Mouse (Mus musculus) MEL-GATA-1-ER (cell line): ENCODE results near the gene Spc24.

Source experiments
- DNase-seq: peaks from one replicate; pipeline ENCODE4 v3.0.0-alpha.2; 2012; ENCODE audit warnings: low read depth; ENCODE audit errors: extremely low read depth

Gene Spc24

DNA sequence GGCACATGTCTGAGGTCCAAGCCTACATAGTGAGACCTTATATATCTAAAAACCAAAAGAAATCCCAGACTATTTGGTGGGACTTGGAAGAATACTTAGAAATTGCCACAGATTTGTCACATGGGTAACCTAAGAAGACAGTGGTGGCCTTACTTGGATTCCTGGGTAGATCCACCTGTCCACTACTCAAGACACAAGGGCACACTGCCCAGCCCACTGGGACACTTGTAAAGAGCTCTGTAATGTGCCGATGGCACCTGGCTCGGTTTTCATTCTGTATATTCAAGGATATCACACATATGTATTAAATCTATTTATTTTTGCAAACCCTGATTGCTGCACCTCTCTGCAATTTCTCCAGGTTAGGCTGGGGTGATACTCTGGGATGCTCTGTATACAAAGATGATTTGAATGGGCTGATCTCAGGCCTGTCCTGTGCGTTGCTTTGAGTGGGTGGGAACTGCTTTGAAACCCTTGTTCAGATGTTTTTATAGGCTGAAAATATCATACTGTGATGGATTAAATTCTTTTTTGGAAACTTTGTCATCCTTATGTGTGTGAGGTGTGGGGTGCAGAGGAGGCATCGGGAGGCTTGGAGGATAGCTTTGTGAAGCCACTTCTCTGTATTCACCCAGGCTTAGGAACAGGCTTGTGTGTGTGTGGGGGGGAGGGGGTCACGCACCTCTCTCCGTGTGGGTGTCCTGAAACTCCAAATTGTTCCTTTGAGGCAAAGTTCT, 10.6 kb downstream of the Spc24 start:
- no peak for DNase-seq

DNA sequence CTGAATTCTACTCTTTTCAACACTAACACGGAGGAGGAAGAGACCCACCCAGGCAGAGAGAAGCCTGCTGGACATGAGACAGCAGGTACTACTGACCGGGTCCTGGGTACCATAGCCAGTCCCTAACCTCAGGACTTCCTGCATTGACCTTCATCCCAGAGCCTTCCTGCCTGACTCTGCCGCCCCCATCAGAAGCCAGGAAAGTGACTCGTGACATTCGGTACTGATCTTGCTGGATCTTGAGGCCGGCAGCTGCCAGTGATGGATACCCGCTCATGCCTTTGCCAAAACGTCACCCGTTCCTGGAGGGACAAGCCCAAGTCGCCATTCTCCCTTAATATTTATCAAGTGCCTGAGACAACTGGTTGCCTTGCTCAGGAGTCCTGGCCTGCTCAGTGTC, 11.6 kb downstream of the Spc24 start:
- no peak for DNase-seq

DNA sequence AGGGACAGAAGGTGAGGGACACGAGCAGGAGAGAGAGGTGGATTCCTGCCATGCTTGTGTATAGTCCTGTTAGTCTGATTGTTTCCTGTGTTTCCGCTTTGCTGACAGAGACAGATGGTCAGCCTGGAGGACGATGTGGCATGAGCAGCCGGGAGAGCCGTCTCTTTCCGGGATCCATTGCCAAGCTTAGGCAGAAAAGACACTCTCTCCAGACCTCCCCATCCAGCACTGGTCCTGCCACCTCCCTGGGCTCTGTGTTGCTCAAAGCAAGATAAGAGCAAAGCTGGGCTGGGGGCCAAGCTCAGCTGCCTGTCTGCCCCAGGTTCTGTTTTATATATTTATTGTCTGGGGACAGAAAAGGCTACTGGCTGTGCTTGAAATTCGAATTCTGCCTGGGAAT, 12.1 kb downstream of the Spc24 start:
- peak; percentile 74 for DNase-seq

DNA sequence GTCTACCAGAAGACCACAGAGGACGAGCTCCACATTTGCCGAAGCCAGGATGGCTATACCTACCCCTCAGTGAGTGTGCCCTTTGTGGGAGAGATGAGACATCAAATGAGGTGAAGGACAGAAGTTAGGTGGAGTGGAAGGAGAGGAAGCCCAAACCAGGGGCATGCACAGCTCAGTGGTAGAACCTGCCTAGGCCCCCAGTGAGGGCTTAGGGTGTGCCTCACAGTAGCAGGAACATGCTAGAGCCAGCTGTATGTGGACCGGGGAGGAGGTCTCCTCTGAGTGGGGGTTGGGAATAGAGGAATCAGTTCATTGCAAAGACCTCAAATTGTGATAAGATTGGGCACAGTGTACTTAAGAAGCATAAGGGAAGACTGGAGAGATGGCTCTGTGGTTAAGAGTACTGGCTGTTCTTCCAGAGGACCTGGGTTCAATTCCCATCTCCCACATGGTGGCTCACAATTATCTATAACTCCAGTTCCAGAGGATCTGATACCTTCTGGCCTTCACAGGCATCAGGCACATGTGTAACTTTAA, 12.8 kb downstream of the Spc24 start:
- DNase-seq: no peak

DNA sequence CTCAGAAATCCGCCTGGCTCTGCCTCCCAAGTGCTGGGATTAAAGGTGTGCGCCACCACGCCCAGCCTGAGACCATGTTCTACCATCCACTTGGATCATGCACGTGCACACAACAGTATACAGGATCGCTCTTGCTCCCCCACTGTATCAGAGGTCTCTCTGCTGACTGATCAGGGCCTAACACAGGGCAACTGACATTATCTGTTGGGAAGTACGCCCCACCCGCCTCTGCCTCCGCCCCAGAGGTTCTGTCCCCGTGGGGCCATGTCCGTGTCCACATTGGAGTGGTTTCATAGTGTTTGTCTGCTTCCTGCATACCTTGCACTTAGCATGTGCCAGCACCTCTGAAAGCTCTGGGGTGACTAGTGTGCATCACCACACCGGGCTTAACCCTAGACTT, 18.6 kb downstream of the Spc24 start:
- DNase-seq: no peak

DNA sequence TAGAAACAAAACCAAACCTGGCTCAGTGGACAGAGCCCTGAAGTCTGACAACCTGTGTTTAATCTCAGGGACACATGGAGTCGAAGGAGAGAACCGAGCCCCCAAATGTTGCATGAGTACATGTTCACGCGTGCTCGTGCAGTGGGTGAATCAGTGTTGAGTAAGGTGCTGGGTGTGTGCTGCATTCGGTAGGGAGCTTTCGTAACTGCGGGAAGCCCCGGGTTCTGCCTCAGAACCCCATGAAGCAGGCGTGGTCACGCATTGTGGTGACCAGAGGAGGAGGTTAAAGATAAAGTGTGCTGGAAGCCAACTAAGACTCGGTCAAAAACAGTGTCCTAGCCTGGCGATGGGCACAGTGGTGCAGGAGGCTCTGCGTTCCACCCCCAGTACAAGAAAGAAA, 19.7 kb downstream of the Spc24 start:
- no peak for DNase-seq

DNA sequence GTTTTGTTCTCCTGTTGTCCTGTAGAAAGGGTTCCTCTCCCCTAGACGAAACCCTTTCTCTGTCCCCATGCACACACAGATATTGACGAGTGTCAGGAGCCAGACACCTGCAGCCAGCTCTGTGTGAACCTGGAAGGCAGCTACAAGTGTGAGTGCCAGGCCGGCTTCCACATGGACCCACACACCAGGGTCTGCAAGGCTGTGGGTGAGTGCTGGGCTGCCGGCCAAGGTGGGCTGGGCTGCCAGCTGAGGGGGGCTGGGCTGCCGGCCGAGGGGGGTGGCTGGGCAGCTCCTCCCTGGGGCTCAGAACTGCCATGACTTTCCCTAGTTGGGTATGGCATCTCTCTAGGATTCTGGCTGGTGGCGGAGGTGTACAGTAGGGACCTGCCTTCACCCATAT, 21.3 kb downstream of the Spc24 start:
- no peak for DNase-seq

DNA sequence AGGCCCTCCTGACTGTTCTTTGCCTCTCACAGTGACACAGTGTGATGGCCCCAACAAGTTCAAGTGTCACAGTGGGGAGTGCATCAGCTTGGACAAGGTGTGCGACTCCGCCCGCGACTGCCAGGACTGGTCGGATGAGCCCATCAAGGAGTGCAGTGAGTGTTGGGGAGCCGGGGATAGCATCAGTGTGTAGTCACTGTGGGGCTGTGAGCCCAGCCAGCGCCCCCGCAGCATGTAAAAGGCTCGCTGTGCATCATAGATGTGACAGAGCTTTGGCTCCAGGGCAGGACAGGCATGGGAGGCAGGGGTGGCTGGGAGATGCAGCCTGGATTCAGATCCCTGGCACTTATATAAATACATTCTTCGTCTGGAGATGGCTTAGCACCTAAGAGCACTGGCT, 22.9 kb downstream of the Spc24 start:
- DNase-seq: no peak

DNA sequence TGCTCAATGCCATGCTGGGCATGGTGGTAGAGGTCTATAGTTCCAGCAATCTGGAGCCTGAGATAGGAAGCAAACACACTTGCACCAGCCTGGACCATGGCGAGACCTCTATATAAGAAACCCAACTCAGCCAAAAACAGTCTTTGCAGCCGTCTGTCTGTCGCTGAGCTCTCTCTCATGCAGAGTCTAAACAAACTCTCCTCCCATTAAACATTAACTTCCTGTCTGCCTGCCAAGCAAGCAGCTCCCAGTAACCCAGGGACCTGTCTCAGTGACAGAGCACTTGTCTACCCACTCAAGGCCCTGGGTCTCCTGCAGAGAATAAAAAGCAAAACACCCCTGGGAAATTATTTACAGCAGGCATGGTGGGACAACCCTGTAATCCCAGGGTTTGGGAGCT, 23.5 kb downstream of the Spc24 start:
- DNase-seq: no peak

DNA sequence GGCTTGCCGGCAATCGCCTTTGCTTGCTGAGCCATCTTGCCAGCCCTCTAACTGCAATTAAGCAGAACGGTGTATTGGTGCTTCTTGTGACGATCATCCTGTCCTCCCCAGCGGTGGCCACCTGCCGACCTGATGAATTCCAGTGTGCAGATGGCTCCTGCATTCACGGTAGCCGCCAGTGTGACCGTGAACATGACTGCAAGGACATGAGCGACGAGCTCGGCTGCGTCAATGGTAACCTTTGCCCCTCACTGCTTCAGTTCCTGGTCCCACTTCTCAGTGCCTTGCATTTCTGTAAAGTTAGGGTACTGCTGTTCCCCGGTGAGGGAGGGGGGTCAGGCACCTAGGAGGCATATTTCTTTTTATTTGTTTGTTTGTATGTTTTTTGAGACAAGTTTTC, 25.0 kb downstream of the Spc24 start:
- no peak for DNase-seq

DNA sequence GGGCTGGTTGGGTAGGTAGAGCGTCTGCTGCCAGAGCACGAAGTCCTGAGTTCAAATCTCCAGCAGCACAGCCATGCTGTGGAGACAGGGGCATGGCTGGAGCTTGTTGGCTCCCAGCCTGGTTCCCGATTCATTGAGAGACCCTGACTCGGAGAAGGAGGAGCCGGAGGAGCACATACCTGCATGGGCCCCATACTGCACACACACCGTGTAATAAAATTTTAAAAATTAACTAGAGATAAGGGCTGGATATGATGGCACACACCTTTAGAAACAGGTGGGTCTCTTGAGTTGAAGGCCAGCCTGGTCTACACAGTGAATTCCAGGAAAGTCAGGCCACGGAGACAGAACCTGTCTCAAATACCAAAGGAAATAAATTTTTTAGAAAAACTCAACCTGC, 26.1 kb downstream of the Spc24 start:
- DNase-seq: no peak

DNA sequence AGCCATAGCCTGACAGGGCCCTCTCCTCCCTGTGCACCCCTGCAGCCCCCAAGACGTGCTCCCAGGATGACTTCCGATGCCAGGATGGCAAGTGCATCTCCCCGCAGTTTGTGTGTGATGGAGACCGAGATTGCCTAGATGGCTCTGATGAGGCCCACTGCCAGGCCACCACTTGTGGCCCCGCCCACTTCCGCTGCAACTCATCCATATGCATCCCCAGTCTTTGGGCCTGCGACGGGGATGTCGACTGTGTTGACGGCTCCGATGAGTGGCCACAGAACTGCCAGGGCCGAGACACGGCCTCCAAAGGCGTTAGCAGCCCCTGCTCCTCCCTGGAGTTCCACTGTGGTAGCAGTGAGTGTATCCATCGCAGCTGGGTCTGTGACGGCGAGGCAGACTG, 26.7 kb downstream of the Spc24 start:
- DNase-seq: no peak

DNA sequence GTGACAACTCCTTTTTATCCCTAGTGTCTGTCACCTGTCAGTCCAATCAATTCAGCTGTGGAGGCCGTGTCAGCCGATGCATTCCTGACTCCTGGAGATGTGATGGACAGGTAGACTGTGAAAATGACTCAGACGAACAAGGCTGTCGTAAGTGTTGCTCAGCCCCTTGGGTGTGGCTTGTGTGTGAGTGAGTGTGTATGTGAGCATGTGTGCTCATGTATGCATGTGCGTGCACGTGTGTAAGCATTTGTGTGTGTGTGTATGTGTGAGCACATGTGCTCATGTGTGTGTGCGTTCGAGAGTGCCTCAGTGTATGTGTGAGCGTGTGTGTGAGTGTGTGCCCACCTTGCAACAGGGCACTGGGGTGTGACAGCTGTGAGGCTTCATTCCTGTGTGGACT, 27.8 kb downstream of the Spc24 start:
- DNase-seq: no peak

DNA sequence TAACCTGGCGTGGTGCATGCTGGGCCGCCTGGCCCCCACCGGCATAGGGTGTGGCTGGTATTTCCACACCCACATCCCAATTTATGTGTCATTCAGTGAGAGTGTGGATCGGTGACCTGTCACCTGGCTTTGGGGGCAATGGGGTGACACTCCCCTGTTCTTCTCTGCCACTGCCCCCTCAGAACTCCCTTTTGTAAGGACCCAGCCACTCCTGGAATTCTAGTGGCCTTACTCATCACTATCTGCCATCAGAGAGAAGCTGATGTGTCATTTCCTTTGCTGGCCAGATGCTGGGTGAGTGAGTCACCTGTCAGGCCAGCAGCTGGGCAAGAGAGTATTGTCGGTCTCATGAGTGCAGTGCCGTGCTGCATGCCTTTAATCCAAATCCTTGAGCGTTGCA, 30.8 kb downstream of the Spc24 start:
- DNase-seq: no peak

DNA sequence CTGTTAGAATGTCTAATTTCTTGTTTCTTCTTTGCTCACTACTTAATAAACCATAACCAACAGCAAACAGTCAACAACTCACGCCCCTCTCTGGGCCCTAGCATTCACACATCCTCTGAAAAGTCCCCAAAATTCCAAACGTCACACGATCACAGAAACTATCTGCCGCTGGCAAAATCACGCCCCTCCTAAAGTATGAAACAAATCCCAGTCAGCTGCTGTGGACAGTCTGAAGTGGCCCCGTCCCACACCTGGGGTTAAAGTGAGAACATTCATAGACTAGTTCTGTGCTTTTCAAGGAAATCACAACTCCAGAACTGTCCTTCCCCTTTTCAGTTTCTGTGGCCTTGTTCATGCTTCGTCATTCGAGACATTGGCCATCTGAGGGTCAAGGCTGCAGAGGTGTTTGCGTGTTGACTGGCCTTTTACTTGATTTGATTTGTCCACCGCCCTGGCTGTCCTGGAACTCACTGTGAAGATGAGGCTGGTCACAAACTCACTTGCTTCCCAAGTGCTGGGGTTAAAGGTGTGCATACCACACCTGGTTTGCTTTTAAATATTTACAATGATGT, 31.8 kb downstream of the Spc24 start:
- no peak for DNase-seq

DNA sequence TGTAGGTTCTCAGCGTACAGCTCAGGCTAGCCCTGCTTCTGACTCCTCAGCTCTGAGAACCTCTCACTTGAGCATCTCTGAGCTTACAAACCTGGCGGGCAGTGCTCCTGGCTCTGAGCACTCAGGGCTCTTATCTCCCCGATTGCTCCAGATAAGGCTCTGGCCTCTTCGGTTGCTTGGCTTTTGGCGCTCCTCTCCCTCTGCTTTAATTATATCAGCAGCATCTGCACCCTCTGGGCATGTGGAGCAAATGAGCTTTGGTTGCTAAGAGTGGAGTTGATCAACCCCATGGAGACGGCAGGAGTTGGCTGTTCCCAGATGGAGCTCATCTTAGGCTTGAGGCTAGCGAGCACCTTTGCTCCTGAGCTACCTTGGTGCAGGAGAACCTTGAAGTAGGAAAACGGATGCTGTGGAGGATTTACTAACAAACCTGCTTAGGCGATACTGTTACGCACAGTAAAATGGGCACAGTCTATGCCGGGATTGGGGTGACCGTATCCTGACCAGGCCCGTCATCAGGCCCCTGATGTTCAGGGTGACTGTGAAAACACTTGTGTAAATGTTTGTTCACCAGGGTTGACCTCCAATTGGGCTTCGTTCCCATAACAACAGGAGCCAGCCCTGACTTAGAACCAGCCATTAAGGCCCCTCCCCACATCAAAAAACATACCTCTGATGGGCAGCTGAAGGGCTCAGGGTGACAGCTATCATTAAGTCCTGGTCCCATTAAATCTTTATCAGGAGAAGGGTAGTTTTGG, 33.7 kb downstream of the Spc24 start:
- no peak for DNase-seq

DNA sequence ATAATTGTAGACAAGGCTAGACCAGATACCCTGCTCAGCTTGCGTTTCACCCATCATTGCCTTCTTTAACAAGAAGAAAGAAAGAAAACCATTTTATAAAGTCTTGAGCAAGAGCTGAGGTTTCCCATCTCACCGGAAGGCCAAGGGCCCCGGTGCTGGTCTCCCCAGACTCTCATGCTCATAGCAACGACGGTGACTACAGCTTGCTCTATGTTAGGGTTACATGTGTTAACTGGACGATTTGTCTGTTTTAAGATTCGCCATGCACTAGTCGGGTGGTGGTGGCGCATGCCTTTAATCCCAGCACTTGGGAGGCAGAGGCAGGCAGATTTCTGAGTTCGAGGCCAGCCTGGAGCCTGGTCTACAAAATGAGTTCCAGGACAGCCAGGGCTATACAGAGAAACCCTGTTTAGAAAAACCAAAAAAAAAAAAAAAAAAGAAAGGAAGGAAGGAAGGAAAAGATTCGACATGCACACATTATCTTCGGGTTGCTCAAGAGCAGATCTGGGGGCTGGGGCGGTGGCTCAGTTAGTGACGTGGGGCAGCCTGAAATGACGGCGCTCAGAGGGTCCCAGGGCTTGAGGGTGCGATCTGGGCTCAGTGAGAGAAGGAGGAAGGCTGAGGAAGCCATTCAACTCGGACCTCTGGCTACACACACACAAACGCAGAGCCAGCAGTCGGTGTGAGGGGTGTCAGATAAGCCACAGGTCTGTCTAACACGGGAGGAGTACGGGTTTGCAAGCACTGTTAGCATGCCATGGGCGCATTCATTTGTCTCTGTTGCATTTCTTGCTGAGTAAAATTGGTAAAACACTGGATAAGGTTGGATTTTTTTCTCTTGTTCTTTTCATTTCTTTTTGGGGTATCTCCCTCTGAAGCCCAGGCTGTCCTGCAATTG, 34.6 kb downstream of the Spc24 start:
- DNase-seq: peak; percentile 51

DNA sequence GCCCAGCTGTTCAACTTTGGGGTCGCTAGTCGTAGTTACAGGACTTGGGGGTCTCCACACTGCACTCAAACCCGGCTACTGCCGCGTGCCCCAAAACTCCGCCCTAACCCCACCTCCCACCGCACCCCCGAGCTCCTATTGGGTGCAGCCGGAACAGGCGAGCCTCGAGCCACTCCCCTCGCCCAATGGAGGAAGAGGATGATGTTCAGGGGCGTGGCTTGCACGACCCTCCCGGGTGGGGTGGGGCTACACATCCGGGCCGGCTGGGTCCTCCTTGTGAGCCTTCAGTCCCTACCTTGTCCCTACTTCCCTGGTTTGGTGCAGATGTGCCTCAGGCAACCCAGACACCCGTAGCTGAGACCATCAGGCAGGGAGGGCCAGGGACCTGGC, 36.0 kb downstream of the Spc24 start:
- DNase-seq: peak; percentile 90

DNA sequence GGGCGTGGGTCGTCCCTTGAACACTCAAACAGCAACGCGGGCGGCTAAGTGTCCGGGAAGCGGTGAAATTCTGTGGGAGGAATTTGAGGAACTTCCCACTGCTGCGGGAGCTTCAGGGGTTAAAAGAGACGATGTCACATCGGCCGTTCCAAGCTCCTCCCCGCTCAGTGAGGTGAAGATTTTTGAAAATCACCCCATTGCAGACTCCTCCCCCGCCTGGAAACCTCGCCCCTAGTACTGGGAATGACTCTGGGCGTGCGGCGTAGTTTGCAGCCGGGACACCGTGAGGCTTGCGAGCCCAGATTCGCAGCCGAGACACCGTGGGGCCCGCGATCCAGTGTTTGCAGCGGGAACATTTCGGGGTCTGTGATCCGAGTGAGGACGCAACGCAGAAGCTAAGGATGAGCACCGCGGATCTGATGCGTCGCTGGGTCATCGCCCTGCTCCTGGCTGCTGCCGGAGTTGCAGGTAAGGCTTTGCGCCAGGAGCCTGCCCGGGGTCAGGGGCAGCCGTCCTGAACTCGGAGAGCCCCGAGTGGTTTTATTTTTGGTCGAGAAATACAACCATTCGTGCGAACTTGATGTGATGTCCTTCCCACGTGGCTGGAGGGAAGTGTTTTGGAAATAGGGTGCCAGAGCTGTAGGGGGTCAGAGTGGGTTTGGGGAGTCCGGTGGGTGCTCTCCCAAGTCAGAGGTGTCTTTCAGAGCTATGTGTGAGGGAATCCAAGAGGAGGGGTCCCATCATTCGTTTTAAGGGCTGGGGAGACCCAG, 36.5 kb downstream of the Spc24 start, which contains the start of gene Ldlr:
Ldlr (plus strand) TSS at position 107 of the 770 bp plus-strand sequence.
- DNase-seq: peak; percentile 96

DNA sequence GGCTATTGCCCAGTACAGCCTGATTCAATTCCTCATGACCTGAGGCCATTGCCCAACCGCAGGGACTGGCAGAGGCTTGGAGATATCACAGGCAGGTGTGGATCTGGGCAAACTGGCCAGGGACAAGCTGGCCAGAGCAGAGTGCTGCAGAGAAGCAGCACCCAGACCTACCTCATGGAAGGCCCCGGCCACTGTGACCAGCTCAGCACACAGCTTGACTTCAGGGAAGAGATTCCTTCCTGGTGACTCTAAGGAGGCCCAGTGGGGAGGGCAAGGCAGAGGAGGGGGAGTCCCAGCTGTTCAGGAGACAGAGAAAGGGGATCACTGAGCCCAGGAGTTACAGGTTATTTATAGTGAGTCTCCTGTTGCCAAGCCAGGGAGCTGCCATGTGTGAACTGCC, 39.1 kb downstream of the Spc24 start:
- no peak for DNase-seq

DNA sequence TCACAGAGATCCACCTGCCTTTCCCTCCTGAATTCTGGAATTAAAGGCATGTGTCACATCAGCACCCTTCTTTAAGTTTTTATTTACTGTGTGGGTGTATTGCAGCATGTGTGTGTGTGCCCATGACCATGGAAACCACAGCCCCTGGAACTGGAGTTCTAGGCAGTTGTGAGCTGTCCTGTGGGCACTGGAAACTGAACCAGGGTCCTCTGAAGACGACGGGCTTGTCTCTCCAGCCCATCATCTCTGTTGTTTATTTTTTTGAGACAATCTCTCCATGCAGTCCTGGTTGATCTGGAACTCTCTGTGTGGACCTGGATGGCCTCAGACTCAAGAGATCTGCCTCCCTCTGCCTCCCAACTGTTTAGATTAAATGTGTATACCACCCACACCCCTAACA, 43.1 kb downstream of the Spc24 start:
- no peak for DNase-seq
